Mouse (Mus musculus) thymus, postnatal 4 days (tissue): Measurements from ENCODE around the gene 1700025G04Rik.

Source experiments
- DNase-seq: peaks from one replicate; pipeline ENCODE4 v3.0.0; 2021

Gene 1700025G04Rik

GRCm38 (mm10) chr1:152028718-152029117, 61.2 kb downstream of the 1700025G04Rik start:
- DNase-seq, result no peak

GRCm38 (mm10) chr1:152026762-152027161, 63.2 kb downstream of the 1700025G04Rik start:
- DNase-seq, result no peak

DNA sequence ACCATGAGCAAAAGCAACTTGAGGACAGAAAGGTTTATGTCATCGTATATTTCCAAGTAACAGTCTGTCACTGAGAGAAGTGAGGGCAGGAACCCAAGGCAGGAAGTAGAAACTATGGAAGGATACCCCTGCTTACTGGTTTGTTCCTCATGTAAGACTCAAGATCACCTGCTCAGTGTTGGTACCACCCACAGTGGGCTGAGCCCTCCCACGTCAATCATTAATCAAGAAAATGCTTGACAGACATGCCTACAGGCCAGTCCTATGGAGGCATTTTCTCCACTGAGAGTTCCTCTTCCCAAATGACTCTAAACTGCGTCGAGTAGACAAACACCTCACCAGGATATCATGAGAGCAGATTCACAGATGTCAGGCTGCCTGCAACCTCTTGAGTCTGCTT, 64.6 kb downstream of the 1700025G04Rik start:
- no peak for DNase-seq

GRCm38 (mm10) chr1:152024019-152024787, 65.7 kb downstream of the 1700025G04Rik start:
- DNase-seq, result no peak

GRCm38 (mm10) chr1:152020812-152021211, 69.1 kb downstream of the 1700025G04Rik start:
- DNase-seq, result no peak

GRCm38 (mm10) chr1:152020070-152020469, 69.9 kb downstream of the 1700025G04Rik start:
- DNase-seq, result no peak

- DNase-seq, result peak; percentile 33
Measured at GRCm38 (mm10) chr1:152019196-152019595, 70.7 kb downstream of the 1700025G04Rik start.

- no peak for DNase-seq
Measured at GRCm38 (mm10) chr1:152018322-152018721, 71.6 kb downstream of the 1700025G04Rik start.

DNA sequence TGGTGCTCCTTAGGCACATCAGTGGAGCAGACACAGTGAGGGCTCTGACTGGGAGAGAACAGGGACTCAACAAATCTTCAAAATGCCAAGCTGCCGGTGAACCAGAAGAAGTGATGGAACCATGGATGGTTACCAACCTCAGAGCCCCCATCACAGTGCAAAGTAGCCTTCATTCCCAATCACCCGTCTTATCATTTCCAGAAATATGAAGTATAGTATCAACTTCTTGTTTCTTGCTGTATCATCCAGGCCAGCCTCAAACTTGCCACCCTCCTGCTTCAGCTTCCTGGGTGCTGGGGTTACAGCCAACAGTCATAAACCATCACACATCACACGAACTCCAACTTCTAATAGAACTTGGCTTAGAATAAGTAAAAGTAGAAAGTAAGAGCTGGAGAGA, 73.3 kb downstream of the 1700025G04Rik start:
- DNase-seq, result no peak

DNA sequence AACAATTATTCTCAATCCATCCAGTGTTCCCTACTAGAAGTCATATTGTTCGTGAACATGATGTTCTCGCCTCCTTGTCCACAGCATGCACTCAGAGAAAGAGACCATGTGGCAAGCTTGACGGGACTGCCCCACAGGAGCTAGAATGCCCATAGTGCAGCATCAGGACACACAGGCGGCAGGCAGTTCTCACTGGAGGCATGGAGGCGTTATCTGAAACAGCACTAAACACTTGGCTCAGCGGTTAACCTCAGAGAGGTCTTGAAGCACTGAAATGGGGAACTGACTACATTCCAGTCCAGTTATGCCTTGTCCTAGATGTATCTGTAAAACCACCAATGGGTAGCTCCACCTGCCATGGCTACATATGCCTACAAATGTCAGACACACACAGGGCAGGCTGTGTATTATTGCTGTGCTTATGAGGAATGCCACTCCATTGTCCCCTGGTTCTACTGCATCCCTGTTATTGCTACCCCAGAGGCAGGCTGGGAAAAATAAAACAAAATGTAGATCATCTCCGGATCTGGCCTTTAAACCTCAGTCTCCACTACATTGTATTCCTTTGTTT, 74.3 kb downstream of the 1700025G04Rik start:
- DNase-seq, result no peak

DNA sequence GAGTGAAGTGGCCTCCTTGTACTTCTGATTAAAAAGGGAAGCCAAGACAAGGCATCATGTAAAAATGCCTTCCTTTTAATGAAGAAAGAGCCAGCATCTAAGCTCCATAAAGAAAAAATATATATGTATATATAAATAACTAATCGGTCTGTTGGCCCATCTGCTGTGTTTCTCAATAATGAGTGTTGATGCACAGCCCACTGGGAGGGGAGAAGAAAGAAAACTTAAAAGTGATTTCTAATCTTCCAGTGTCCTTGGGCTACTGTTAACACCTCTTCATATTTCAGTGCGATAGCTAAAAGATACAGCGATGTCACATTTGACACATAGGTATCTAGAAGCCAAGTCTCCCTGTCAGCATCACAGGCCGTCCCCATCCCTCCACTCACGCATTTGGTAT, 78.2 kb downstream of the 1700025G04Rik start:
- DNase-seq, result no peak

DNA sequence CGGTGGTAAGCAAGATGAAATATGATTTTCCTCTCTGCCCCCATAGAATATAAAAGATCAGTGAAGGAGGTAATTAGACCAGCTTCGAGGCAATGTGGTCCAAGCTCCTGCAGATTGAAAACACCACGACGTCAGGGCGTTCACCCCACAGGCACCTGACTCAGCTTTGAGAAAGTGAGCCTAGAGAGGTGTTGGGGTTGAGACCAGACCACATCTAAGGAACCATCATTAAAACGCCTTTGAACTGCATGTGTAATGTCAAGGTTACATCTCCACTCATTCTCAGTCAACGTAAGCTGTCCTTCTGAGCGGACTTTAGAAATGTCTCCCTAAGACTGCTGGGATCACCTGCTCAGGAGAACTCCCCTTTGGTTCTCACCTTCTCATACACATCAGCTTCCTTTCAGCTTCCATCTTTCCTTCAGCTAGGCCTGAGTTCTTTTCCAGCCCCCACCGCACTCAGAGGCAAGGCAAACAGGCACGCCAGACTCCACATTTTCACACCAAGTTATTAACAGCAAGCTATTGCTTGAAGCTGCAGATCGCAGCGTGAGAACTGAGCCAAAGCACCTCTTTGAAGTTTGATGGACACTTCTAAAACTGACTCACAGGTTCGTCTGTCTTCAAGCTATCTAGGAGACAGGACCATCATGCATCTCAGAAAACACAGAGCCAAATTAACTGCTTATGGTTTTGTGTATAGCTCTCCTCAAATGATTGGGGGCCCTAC, 79.5 kb downstream of the 1700025G04Rik start:
- DNase-seq, result no peak

GRCm38 (mm10) chr1:152008473-152008991, 81.4 kb downstream of the 1700025G04Rik start:
- no peak for DNase-seq

GRCm38 (mm10) chr1:152006529-152006928, 83.4 kb downstream of the 1700025G04Rik start:
- DNase-seq, result peak; percentile 35

GRCm38 (mm10) chr1:152004509-152004908, 85.4 kb downstream of the 1700025G04Rik start:
- DNase-seq, result no peak

DNA sequence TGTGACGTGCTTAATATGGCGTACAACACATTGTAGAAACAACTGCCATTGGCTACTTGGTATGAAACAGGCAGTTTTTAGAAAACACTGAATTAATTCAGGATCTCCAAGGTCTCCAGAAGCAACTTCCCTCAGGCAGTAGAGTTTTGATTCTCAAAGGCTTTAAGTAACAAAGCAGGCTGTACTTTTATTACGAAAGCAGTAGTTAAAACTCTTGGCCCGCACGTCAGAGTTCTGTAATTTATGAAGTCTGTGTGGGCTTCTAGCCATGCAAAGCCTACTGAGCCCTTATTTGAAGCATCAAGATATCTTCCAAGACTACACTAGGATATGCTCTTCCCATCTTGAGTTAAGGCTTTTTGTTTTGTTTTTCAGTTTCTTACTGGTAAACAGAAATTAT, 89.5 kb downstream of the 1700025G04Rik start:
- DNase-seq, result no peak

DNA sequence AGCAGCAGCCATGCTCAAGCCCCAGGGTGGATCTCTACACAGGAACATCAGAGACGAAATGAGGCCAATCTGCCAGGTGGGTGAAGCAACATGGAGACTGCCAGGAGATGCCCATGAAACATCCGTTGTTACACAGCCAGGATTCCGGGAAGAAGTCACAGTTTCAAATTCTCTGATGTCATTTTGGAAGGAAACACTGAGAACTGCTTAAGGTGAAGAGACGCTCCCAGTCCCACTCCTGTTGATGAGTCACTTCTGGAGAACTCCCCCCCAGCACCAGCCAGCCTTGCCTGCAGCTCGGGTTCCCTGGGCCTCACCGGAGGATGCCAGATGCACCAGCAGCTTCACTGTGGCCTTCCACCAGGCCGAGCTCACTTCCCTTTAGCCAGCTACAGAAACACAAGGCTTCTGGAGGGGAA, 90.5 kb downstream of the 1700025G04Rik start:
- no peak for DNase-seq

DNA sequence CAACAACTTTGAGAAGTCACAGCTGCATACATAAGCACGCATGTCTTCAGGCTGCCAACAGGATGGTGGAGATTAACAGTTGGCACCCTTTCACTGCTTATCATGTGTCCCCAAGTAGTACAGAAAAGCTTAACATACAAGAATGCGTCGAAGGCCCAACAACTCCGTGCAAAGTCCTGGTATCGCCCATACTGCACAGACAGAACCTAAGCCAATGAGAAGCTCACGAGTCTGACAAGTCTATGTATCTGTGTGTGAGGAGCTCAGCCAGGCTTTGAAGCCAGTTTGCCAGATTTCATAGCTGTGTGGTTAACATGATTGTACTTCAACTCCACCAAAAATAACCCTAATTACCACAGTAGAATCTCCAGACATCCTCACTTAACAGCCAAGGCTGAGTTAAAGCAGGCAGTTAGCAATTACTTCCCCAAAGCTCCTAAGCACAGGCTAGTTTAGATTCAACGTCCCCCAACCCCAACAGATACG, 91.2 kb downstream of the 1700025G04Rik start:
- DNase-seq, result no peak

DNA sequence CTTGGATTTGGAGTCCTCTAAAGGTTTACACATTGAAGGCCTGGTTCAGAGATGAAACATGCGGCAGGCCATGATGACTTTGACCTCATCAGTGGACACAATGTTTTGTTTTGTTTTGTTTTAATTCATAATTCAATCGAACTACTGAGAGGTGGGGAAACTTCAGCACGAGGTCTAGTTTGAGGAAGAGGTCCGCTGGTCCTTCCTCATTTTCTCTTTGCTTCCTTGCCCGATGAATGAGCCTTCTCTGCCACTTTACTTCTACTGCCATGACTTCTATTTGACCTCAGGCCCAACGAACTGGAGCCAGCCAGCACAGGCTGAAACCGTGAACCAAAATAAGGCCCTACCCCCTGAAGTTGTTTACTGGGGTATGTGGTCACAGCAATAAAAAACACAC, 92.3 kb downstream of the 1700025G04Rik start:
- no peak for DNase-seq

- no peak for DNase-seq
Measured at GRCm38 (mm10) chr1:151995948-151996697, 93.8 kb downstream of the 1700025G04Rik start.

DNA sequence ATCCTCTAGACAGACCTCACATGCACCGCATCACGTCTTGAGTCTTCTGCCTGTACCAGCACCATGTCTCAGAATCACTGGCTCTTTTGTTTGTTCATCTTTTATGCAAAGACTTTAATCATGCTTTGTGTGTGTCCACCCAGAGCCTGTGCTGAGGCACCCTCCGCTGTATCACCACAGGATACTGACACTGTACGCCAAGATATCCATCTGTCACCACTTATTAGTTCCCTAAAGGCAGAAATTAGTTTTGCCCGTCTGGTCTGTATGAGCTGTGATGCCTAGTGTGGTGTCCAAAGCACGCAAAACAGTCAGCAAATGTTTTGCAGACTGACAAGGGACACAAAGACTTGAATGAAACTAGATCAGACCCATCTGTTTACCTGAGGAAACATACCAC, 95.7 kb downstream of the 1700025G04Rik start:
- no peak for DNase-seq

DNA sequence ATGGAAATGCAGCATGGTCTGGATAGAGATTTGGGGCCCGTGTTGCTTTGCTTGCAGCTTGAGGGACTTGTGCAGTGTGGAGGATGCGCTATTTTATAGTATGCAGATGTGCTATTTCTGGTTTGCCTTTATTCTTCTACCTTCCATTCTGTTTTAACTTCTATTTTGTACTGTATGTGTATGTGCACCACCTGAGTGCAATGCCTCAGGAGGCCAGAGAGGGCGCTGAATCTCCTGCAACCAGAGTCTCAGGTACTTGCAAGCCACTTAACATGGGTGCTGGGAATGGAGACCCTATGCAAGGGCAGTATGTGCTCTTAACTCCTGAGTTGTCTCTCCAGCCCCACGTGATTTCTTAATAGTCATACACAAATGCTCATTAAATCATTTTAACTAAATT, 98.4 kb downstream of the 1700025G04Rik start:
- no peak for DNase-seq

DNA sequence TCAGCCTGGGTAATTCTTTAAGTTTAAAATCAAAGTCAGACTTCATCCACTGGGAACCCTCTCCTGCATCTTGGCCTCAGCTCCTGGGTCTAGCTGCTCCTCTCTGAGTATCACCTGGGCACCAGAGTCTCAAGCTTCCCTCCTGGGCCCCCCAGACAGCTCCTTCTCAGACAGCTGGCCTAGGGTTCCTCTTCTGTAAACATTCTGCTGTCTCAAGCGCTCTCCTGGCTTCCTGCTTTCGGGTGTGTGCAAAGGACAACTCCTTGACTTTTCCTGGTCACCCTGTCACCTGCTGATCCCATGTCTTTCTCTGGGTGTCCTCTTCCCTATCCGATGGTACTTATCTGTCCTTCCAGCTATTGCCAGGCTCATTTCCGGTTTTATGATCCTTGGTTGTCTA, 99.3 kb downstream of the 1700025G04Rik start:
- DNase-seq, result no peak
